Mouse (Mus musculus): ENCODE results near the gene Fmnl2. TPM values are rescaled to one million over a fixed set of nuclear protein-coding genes. Genes with fewer than 3 reads are reported as not detected.

Fmnl2 gene
- polyA plus RNA-seq, 1 experiment from 2014 or later = 16.8 TPM

Other genes starting within 250 kb of the Fmnl2 start
- 21.5 TPM in 2 replicates for gene Cacnb4, start 181.0 kb upstream of the Fmnl2 start, polyA plus RNA-seq (2014; fragmentation: Nextera tagmentation; extraction: Ambion mirVana)
- gene Stam2, start 115.6 kb upstream of the Fmnl2 start, polyA plus RNA-seq (2014; fragmentation: Nextera tagmentation; extraction: Ambion mirVana) = 43.5 and 44.9 TPM in 2 replicates